Mouse (Mus musculus): ENCODE measurements around the gene Senp6. TPM values are rescaled to one million over a fixed set of nuclear protein-coding genes. Genes with fewer than 3 reads are reported as not detected.
"Not testable (repeated sequence)": the region's sequence is repeated elsewhere in the genome, so short reads cannot be mapped to it uniquely, and the experiment has no call there.

The Senp6 gene
- polyA plus RNA-seq, 1 experiment from 2014 or later, result 57.8 TPM

GRCm38 (mm10) chr9:80085665-80086064 lies 19.0 kb downstream of the Senp6 start:
- peaks cover 11% of the 10 kb centered on the region for H3K36me3 ChIP-seq
- H3K9me3 ChIP-seq, result no peaks in the 10 kb centered on the region
- no peak for ATAC-seq (ENCODE audit: low FRiP score, low read depth)
- H3K4me2 ChIP-seq (replicated peaks), result no peak overlapping the region
- no peak overlapping the region for H3K4me3 ChIP-seq
- H3K27me3 ChIP-seq, result no peaks in the 10 kb centered on the region
- no peak overlapping the region for H3K27ac ChIP-seq
- no peak overlapping the region for H3K9ac ChIP-seq
- 64% methylated on average over 2 of the region's 2 CpGs for WGBS
- peaks cover 29% of the 10 kb centered on the region for H3K4me1 ChIP-seq

GRCm38 (mm10) chr9:80086272-80086966 lies 19.7 kb downstream of the Senp6 start:
- not testable (repeated sequence) for H3K9ac ChIP-seq; ATAC-seq (ENCODE audit: low FRiP score, low read depth); H3K4me3 ChIP-seq; H3K27ac ChIP-seq; H3K27me3 ChIP-seq; H3K9me3 ChIP-seq; H3K4me2 ChIP-seq (replicated peaks)
- 93% methylated on average over 6 of the region's 6 CpGs for WGBS
- H3K4me1 ChIP-seq, result peaks cover 29% of the 10 kb centered on the region
- H3K36me3 ChIP-seq, result peaks cover 14% of the 10 kb centered on the region

- Histone ChIP-seq H3K9me3 (no peaks in the 10 kb centered on the region), H3K27me3 (no peaks in the 10 kb centered on the region), H3K9ac (no peak overlapping the region), H3K4me2 (replicated peaks) (no peak overlapping the region), H3K4me3 (no peak overlapping the region), H3K4me1 (peaks cover 22% of the 10 kb centered on the region), H3K36me3 (peaks cover 16% of the 10 kb centered on the region), H3K27ac (no peak overlapping the region)
- 68% methylated on average over 3 of the region's 3 CpGs for WGBS
- ATAC-seq (ENCODE audit: low FRiP score, low read depth), result no peak
Measured at GRCm38 (mm10) chr9:80089409-80089808, 22.7 kb downstream of the Senp6 start.

- H3K36me3 ChIP-seq, result peaks cover 34% of the 10 kb centered on the region
- no peaks in the 10 kb centered on the region for H3K9me3 ChIP-seq
- H3K4me1 ChIP-seq, result no peaks in the 10 kb centered on the region
- H3K4me2 ChIP-seq (replicated peaks), result no peak overlapping the region
- ATAC-seq (ENCODE audit: low FRiP score, low read depth), result no peak
- no peak overlapping the region for H3K9ac ChIP-seq
- WGBS, result 82% methylated on average over 3 of the region's 3 CpGs
- H3K4me3 ChIP-seq, result no peak overlapping the region
- H3K27ac ChIP-seq, result no peak overlapping the region
- H3K27me3 ChIP-seq, result no peaks in the 10 kb centered on the region
Measured at GRCm38 (mm10) chr9:80096325-80096724, 29.6 kb downstream of the Senp6 start.

DNA sequence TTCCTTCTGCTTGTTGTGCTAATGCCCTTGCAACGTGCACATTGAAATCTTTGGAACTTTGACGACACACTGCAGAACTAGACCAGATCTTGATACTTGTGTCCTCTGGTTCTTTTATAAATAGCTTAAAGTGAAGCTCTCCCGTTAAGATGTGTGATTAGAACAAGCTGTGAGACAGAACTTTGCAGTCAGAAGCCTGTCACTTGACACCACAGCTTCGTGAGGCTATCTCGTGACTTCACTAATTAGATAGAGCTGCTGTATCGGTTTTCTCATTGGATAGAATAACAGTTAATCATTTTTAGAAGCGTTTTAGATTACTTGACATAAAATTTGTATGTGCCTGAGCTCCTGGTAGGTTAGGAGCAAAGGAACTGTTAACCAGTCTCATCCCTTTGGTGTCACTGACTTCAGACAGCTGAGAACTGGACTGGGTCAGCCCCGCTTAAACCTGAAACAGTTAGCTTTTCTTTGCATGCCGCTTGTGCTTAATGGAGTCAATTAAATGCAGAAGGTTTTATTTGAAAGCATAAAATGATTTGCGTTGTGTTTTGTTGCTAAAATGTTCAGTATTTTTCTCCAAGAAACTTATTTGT lies 79.4 kb downstream of the Senp6 start:
- Histone ChIP-seq H3K4me1 (no peaks in the 10 kb centered on the region), H3K27me3 (no peaks in the 10 kb centered on the region), H3K27ac (no peak overlapping the region), H3K36me3 (peaks cover 50% of the 10 kb centered on the region), H3K9me3 (no peaks in the 10 kb centered on the region), H3K9ac (no peak overlapping the region), H3K4me2 (replicated peaks) (no peak overlapping the region), H3K4me3 (no peak overlapping the region)
- ATAC-seq (ENCODE audit: low FRiP score, low read depth), result no peak
- WGBS, result 23% methylated on average over 10 of the region's 10 CpGs

DNA sequence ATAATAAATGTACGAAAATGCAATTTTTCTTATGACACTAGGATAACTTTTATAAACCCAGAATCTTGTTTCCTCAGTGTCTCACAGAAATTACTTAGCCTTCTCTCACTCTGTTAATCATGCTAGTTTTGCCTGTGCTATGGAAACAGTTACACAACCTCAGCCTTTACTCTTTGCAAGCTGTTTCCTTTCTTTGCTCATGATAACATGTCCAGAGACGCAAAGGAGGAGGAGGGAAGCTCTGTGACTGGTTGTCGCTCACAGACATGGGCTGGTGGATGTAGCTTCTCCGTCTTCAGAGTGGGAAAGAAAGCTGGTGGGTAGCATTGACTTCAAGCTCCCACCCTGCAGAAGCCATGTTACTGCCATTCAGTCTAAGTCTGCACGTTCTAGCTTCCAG lies 82.9 kb downstream of the Senp6 start:
- Histone ChIP-seq H3K9ac (no peak overlapping the region), H3K27ac (no peak overlapping the region), H3K27me3 (no peaks in the 10 kb centered on the region), H3K4me1 (no peaks in the 10 kb centered on the region), H3K36me3 (peaks cover 34% of the 10 kb centered on the region), H3K4me3 (no peak overlapping the region), H3K4me2 (replicated peaks) (no peak overlapping the region), H3K9me3 (no peaks in the 10 kb centered on the region)
- no peak for ATAC-seq (ENCODE audit: low FRiP score, low read depth)
- WGBS, result 89% methylated on average over 5 of the region's 5 CpGs

DNA sequence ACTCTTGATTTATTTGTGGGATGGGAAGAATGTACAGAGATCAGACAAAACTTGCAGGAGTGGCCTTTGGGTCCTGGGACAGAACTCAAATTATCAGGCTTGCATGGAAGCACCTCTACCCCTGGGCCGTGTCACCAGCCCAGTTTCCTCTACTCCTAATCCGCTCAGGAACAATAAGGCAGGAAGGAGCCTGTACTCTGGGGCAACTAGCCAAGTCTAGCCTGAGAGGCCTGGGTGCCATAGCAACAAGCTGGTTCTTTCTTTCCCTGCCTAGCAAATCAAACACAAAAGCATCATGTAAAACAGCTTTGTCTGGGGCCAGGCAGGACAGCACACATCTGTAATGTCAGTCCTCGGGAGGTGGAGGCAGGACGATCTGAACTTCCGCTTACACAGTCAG lies 88.6 kb downstream of the Senp6 start:
- 0 out of 2 replicates have a peak, but pooled peaks have one; percentile 34 for ATAC-seq (ENCODE audit: low FRiP score, low read depth)
- no peaks in the 10 kb centered on the region; the same call in 1 of the 2 replicates for H3K9me3 ChIP-seq
- no peak overlapping the region for H3K4me3 ChIP-seq
- H3K9ac ChIP-seq, result no peak overlapping the region
- H3K27ac ChIP-seq, result no peak overlapping the region
- no peak overlapping the region for H3K4me2 ChIP-seq (replicated peaks)
- H3K27me3 ChIP-seq, result no peaks in the 10 kb centered on the region
- H3K4me1 ChIP-seq, result no peaks in the 10 kb centered on the region
- 86% methylated on average over 5 of the region's 5 CpGs for WGBS
- H3K36me3 ChIP-seq, result peaks cover 18% of the 10 kb centered on the region

GRCm38 (mm10) chr9:80156780-80157179 lies 90.1 kb downstream of the Senp6 start:
- Histone ChIP-seq H3K4me2 (replicated peaks) (no peak overlapping the region), H3K36me3 (peaks cover 18% of the 10 kb centered on the region), H3K4me1 (no peaks in the 10 kb centered on the region), H3K4me3 (no peak overlapping the region), H3K27me3 (no peaks in the 10 kb centered on the region), H3K9me3 (no peaks in the 10 kb centered on the region; the same call in 1 of the 2 replicates), H3K27ac (no peak overlapping the region), H3K9ac (no peak overlapping the region)
- no peak for ATAC-seq (ENCODE audit: low FRiP score, low read depth)
- 47% methylated on average over 5 of the region's 5 CpGs for WGBS

GRCm38 (mm10) chr9:80157840-80158465 lies 91.2 kb downstream of the Senp6 start:
- no peaks in the 10 kb centered on the region for H3K4me1 ChIP-seq
- H3K4me3 ChIP-seq, result no peak overlapping the region
- no peak overlapping the region for H3K27ac ChIP-seq
- no peak overlapping the region for H3K9ac ChIP-seq
- H3K36me3 ChIP-seq, result peaks cover 8% of the 10 kb centered on the region
- ATAC-seq (ENCODE audit: low FRiP score, low read depth), result no peak
- no peaks in the 10 kb centered on the region; the same call in 1 of the 2 replicates for H3K9me3 ChIP-seq
- no peaks in the 10 kb centered on the region for H3K27me3 ChIP-seq
- H3K4me2 ChIP-seq (replicated peaks), result no peak overlapping the region
- 88% methylated on average over 12 of the region's 12 CpGs for WGBS

- H3K9ac ChIP-seq, result no peak overlapping the region
- no peaks in the 10 kb centered on the region for H3K27me3 ChIP-seq
- no peaks in the 10 kb centered on the region for H3K4me1 ChIP-seq
- H3K9me3 ChIP-seq, result no peaks in the 10 kb centered on the region; the same call in 1 of the 2 replicates
- no peak overlapping the region for H3K4me3 ChIP-seq
- H3K4me2 ChIP-seq (replicated peaks), result no peak overlapping the region
- WGBS, result 85% methylated on average over 5 of the region's 5 CpGs
- peaks cover 6% of the 10 kb centered on the region; the same call in 1 of the 2 replicates for H3K36me3 ChIP-seq
- no peak overlapping the region for H3K27ac ChIP-seq
- no peak for ATAC-seq (ENCODE audit: low FRiP score, low read depth)
Measured at GRCm38 (mm10) chr9:80158937-80159336, 92.2 kb downstream of the Senp6 start.

- no peaks in the 10 kb centered on the region for H3K9me3 ChIP-seq
- no peak overlapping the region; the same call in 1 of the 2 replicates for H3K27ac ChIP-seq
- H3K9ac ChIP-seq, result no peak overlapping the region
- no peaks in the 10 kb centered on the region for H3K36me3 ChIP-seq
- H3K4me2 ChIP-seq (replicated peaks), result no peak overlapping the region
- ATAC-seq (ENCODE audit: low FRiP score, low read depth), result no peak
- WGBS, result 75% methylated on average over 4 of the region's 4 CpGs
- H3K4me1 ChIP-seq, result 0 out of 2 replicates have a peak, but pooled peaks cover 4% of the 10 kb centered on the region
- H3K4me3 ChIP-seq, result no peak overlapping the region
- no peaks in the 10 kb centered on the region for H3K27me3 ChIP-seq
Measured at GRCm38 (mm10) chr9:80161451-80161850, 94.7 kb downstream of the Senp6 start.

GRCm38 (mm10) chr9:80163126-80163723 lies 96.5 kb downstream of the Senp6 start:
- Histone ChIP-seq H3K9me3 (no peaks in the 10 kb centered on the region), H3K4me2 (replicated peaks) (no peak overlapping the region), H3K4me1 (0 out of 2 replicates have a peak, but pooled peaks cover 4% of the 10 kb centered on the region), H3K4me3 (no peak overlapping the region), H3K9ac (no peak overlapping the region), H3K36me3 (no peaks in the 10 kb centered on the region), H3K27ac (no peak overlapping the region), H3K27me3 (no peaks in the 10 kb centered on the region)
- 84% methylated on average over 4 of the region's 4 CpGs for WGBS
- no peak for ATAC-seq (ENCODE audit: low FRiP score, low read depth)
